Mouse (Mus musculus) CD4-positive naive resting alpha-beta T cell, adult 57 days (primary cell): ENCODE data around the gene Ncapd2. TPM values are rescaled to one million over a fixed set of nuclear protein-coding genes. Genes with fewer than 3 reads are reported as not detected.

ENCODE experiments used
- total RNA-seq: library from RNA; stranded (reverse); gene quantifications from one replicate; pipeline ENCODE4 v1.2.4, GENCODE M21; 2023

Ncapd2 gene
- 30.5 TPM for total RNA-seq

GRCm38 (mm10) chr6:125191332-125192015, at the start of gene Ncapd2, which contains the start of gene Mrpl51:
Gene Ncapd2, minus strand, starts transcription at chr6:125191701.
Gene Mrpl51, plus strand, starts transcription at chr6:125191801.

GRCm38 (mm10) chr6:125236782-125237181, 45.3 kb upstream of the Ncapd2 start, which contains the start of gene Cd27:
Gene Cd27, minus strand, starts transcription at chr6:125237010.

GRCm38 (mm10) chr6:125231117-125232044, 39.9 kb upstream of the Ncapd2 start, which contains the start of gene Tapbpl:
Gene Tapbpl, minus strand, starts transcription at chr6:125231860.

GRCm38 (mm10) chr6:125215148-125215954, 23.9 kb upstream of the Ncapd2 start, which contains the start of gene Vamp1:
Gene Vamp1, plus strand, starts transcription at chr6:125215551.

GRCm38 (mm10) chr6:125166051-125166751, 25.3 kb downstream of the Ncapd2 start, which contains the start of gene Gapdh:
Gene Gapdh, minus strand, starts transcription at chr6:125166467.

GRCm38 (mm10) chr6:125145001-125145400, 46.5 kb downstream of the Ncapd2 start, which contains the start of gene Iffo1:
Gene Iffo1, plus strand, starts transcription at chr6:125145241.

GRCm38 (mm10) chr6:125131302-125132156, 60.0 kb downstream of the Ncapd2 start, which contains the start of gene Nop2:
Gene Nop2, plus strand, starts transcription at chr6:125131909.

Other genes starting within 250 kb of the Ncapd2 start
- gene Cops7a, start 226.2 kb downstream of the Ncapd2 start, total RNA-seq, result 35.8 TPM
- gene Pianp, start 195.0 kb downstream of the Ncapd2 start, total RNA-seq, result 0.89 TPM
- gene Zfp384, start 182.6 kb downstream of the Ncapd2 start, total RNA-seq, result 88.6 TPM
- 73.3 TPM for gene Ing4, start 151.9 kb downstream of the Ncapd2 start, total RNA-seq
- 12.8 TPM for gene Acrbp, start 142.0 kb downstream of the Ncapd2 start, total RNA-seq
- 16.1 TPM for gene Lpar5, start 123.8 kb downstream of the Ncapd2 start, total RNA-seq
- gene Chd4, start 95.7 kb downstream of the Ncapd2 start, total RNA-seq, result 314 TPM
- 41.2 TPM for gene Nop2, start 59.8 kb downstream of the Ncapd2 start, total RNA-seq
- 37.3 TPM for gene Iffo1, start 46.5 kb downstream of the Ncapd2 start, total RNA-seq
- 424 TPM for gene Gapdh, start 25.2 kb downstream of the Ncapd2 start, total RNA-seq
- gene Mrpl51, start 100 bp upstream of the Ncapd2 start, total RNA-seq, result 21.1 TPM
- gene Vamp1, start 23.9 kb upstream of the Ncapd2 start, total RNA-seq, result 134 TPM
- 29.8 TPM for gene Tapbpl, start 40.2 kb upstream of the Ncapd2 start, total RNA-seq
- 248 TPM for gene Cd27, start 45.3 kb upstream of the Ncapd2 start, total RNA-seq
- not detected for gene Tuba3a, start 94.3 kb upstream of the Ncapd2 start, total RNA-seq
- gene Ltbr, start 122.2 kb upstream of the Ncapd2 start, total RNA-seq, result 3.3 TPM
- 0.47 TPM for gene Scnn1a, start 129.0 kb upstream of the Ncapd2 start, total RNA-seq
- 64.8 TPM for gene Tnfrsf1a, start 157.7 kb upstream of the Ncapd2 start, total RNA-seq
- not detected for gene Plekhg6, start 189.1 kb upstream of the Ncapd2 start, total RNA-seq